Mouse (Mus musculus) embryonic stem cell, embryonic (primary cell): ENCODE measurements around the gene Stap2.

Experiments
- CTCF ChIA-PET, 4 experiments: fragments of 300-600 bp in 2 of 4; fragments of 350-600 bp in 2 of 4; sonication (Branson Sonifier 250); formaldehyde crosslinking; loops; one replicate each; lab custom pipeline; 2022; ENCODE audit warnings: inconsistent platforms in 2 of 4; lab: Charles Lee
- POLR2A ChIA-PET, 4 experiments: fragments of 300-600 bp in 2 of 4; fragments of 350-600 bp in 2 of 4; sonication (Branson Sonifier 250); formaldehyde crosslinking; loops; one replicate each; lab custom pipeline; 2022; ENCODE audit warnings: antibody characterized with exemption in 4 of 4, inconsistent platforms in 1 of 4; lab: Charles Lee

The Stap2 gene

DNA sequence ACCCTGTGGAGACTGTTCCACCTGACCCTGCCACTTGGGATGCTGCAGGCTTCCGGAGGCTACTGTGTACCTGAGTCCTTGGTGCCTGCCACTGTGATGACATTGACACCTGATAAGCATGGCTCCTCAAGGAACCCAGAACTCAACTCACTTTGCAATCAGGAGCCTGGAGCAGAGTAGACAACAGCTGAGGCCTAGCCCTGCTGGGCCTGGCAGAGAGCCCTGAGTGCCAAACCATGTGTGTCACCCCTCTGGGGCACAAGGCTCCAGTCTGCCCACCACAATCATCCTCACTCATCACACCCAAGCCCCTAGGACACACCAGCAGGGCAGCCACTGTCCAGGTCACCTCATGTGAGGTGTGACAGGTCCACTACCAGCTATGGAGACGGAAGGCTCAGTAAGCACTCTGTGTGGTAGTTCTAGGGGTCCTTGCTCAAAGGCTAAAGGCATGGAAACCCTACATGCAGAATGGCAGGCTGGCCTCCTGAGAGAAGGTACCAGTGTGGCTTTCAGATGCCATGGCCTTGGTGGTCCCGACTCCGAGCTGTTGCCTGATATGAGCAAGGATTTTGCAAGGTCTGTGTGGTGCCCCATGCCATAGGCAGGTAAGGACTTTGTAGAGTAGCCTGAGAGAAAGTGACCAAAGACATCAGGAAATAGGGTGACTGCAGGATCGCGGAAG is 15.2 kb upstream of the Stap2 start:
- ChIA-PET POLR2A (interaction anchor here in 3 of 4 experiments (0.8 to 8.7 kb wide), 11 partner anchors 9 to 58 kb away, joined by 3 to 73 read pairs (median 4); partner anchors contain the start of genes Sh3gl1 (in 2 of the 3), Chaf1a (in 1 of the 3) and Hdgfl2 (in 1 of the 3)), CTCF (interaction anchor here in 2 of 4 experiments (0.5 to 2.0 kb wide), 3 partner anchors 10 to 19 kb away, joined by 3 to 5 read pairs (median 5); no protein-coding TSS in a partner anchor)

DNA sequence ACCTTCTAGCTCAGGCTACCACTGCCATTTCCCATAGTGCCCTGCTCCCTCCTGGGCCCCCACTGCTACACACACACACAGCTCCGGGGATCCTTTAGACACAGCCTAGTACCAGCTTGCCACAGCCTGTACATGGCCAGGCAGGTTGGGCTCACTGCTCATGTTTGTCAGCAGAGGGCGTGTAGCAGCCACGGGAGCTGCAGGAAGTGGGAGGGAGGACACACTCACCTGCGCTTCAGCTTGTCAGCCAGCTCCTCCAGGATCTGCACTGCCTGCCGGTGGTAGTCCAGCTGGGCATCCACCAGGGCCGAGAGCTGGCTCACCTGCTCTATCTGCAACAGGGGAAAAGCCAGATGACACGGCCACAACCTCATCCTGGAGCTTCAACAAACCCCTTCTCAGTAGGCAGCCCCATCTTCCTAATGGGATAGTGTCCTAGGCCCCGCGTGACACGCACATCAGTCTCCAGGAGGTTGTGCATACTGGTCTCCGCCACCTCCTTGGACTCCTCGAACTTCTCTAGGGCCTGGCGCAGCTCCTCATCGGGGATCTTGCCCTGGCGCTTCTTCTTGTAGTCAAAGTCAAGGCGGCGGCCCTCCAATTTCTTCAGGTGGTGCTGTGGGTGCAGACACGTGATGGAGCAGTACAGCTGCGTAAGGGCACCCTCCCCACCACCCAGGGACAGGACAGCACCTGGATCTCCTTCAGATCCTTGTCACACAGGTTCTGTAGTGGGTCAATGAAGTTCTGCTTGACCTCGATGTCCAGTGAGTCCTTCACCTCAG is 13.2 kb upstream of the Stap2 start:
- CTCF ChIA-PET: interaction anchor here (0.5 to 2.9 kb wide), 37 partner anchors 9 to 876 kb away, joined by 3 to 39 read pairs (median 4); partner anchors contain the start of genes Sh3gl1 (in 4 of the 4), Hdgfl2 (in 2 of the 4), Chaf1a (in 1 of the 4) and Ebi3 (in 1 of the 4)
- POLR2A ChIA-PET: interaction anchor here (0.7 to 8.7 kb wide), 45 partner anchors 9 to 307 kb away, joined by 3 to 73 read pairs (median 4); partner anchors contain the start of genes Chaf1a (in 3 of the 4), Sh3gl1 (in 3 of the 4), Ubxn6 (in 2 of the 4) and Yju2 (in 2 of the 4)

DNA sequence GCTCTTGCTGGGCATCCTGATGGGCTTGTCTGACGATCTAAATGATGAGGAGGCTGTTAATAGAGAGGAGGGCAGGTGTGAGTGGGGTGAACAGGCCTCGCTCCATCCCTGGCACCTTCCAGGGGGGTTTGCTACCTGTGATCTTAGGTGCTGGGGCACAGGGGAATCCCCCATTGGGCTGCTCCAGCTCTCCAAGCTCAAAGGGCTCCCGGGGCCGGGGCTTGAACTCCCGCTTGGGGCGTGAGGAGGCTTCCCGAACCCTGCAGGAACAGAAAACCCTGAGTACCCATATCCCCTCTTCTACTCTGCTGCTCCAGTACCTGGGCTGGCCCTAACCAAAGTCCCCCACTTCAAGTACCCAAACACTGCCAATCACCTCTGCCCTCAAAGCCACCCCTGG is 12.5 kb upstream of the Stap2 start:
- ChIA-PET CTCF (interaction anchor here (0.5 to 2.9 kb wide), 31 partner anchors 8 to 877 kb away, joined by 3 to 39 read pairs (median 4); partner anchors contain the start of genes Sh3gl1 (in 3 of the 4), Hdgfl2 (in 2 of the 4), Chaf1a (in 1 of the 4) and Fsd1 (in 1 of the 4)), POLR2A (interaction anchor here (0.7 to 8.7 kb wide), 46 partner anchors 9 to 308 kb away, joined by 3 to 73 read pairs (median 4); partner anchors contain the start of genes Chaf1a (in 3 of the 4), Sh3gl1 (in 3 of the 4), Ubxn6 (in 2 of the 4) and Yju2 (in 2 of the 4))

DNA sequence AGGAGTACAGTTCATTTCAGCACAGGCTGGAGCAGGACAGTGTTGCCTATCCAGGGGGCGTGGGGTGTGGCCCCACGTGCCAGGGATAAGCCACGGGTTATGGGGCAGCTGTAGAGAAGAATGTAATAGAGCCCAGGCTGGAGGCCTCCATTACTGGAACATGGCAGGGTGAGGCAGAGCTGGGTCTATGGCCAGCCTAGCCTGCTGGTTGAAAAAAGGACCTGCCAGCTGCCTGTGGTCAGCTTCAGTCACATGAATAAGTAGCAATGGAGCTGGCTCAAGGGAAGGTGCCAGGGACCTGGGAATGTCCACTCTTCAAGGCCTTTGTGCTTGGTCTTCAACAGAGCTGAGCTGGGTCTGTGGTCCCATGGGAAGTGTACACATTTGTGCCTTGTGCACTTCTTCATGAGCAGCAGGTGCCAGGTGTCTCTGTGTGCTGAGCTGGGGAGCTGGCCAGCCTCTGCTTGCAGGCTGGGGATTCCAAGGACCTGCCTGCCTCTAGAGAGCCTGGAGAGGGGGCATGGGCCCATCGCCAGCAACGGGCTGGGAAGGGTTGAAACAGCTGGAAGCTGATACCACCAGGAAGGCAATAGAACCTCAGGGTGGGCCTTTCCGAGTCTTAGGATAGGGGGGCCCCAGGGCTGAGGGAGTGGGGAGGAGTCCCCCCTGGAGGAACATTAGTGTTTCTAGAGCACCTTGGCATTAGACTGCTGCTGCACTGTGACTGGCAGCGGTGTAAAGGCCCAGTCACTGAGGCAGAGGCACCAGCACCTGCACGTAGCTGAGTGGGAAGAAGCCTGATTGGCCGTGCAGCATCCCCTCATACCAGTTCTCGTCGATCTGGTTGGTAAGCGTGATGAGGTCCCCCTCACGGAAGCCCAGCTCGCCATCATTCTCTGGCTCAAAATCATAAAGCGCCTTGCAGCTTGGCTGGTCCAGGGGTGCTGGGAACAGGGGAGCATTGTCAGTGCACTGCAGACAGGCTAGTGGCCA is 11.7 kb upstream of the Stap2 start:
- ChIA-PET CTCF (interaction anchor here in 3 of 4 experiments (0.5 to 2.9 kb wide), 14 partner anchors 9 to 71 kb away, joined by 3 to 39 read pairs (median 5); partner anchors contain the start of genes Sh3gl1 (in 2 of the 3), Fsd1 (in 1 of the 3) and Yju2 (in 1 of the 3)), POLR2A (interaction anchor here (0.7 to 8.7 kb wide), 26 partner anchors 8 to 260 kb away, joined by 3 to 73 read pairs (median 5); partner anchors contain the start of genes Chaf1a (in 2 of the 4), Sh3gl1 (in 2 of the 4), Ebi3 (in 1 of the 4) and Hdgfl2 (in 1 of the 4))

DNA sequence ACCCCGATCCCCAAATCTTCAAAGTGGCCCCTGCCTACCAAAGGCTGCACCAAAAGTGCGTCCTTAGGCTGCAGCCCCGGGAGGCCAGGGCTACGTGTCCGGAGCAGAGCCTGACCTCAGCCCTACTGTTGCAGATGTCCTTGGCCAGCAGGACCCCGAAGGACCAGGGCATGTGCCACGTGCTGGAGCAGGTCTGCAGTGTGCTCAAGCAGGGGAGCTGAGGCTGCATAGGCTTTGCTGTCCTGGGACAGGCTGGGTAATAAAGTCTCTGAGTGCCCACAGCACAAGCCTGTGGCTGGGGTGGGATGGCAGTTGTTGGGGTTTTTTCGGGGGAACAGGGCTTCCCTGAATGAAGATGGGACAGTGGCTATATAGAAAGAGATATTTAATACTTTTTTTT is 11.0 kb upstream of the Stap2 start:
- ChIA-PET POLR2A (interaction anchor here in 3 of 4 experiments (0.8 to 8.7 kb wide), 14 partner anchors 7 to 59 kb away, joined by 3 to 73 read pairs (median 12); partner anchors contain the start of genes Chaf1a (in 2 of the 3), Sh3gl1 (in 2 of the 3) and Ubxn6 (in 1 of the 3)), CTCF (interaction anchor here in 2 of 4 experiments (0.5 to 2.9 kb wide), 3 partner anchors 8 to 49 kb away, joined by 3 to 39 read pairs (median 16); partner anchors contain the start of gene Sh3gl1 (in 1 of the 2))

DNA sequence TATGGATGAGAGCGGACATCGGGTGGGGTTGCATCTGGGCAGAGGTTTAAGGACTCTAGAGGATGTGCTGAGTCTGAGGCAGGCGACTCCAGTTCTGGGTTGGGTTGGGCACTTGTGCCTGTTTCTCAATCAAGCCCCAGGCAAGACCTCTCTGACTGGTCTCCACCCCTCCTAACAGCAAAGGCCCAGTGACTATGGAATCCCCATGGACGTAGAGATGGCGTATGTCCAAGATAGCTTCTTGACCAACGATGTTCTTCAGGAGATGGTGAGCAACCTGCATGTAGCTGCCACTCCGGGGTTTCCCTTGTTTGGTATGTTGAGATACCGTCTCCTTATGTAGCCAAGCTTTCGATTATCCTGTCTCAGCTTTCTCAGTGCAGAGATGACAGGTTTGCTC is 9.9 kb upstream of the Stap2 start:
- CTCF ChIA-PET: interaction anchor here in 3 of 4 experiments (0.7 to 1.0 kb wide), 3 partner anchors 58 to 537 kb away, joined by 3 to 5 read pairs (median 3); no protein-coding TSS in a partner anchor
- POLR2A ChIA-PET: interaction anchor here in 2 of 4 experiments (0.6 to 8.7 kb wide), 4 partner anchors 14 to 54 kb away, joined by 3 to 73 read pairs (median 47); partner anchors contain the start of gene Sh3gl1 (in 1 of the 2)

DNA sequence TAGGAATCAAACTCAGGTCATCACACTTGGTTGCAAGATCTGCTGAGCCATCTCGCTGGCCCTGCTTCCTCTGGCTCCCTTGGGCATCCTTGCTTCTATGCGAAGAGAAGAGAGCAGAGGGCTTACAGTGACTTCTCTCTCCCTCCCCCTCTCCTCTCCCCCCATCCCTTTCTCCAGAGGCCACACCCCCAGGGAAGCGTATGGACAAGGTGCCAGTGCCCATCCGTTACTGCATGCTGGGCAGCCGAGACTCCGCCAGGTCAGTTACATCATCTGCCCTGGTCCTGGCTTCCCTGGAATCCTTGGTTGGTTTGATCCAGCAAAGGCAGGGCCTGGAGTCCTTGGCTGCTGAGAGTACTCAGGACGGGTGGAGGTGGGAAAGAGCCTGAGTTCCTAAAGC is 6.1 kb upstream of the Stap2 start:
- ChIA-PET POLR2A (interaction anchor here in 3 of 4 experiments (0.6 to 5.3 kb wide), 14 partner anchors 21 to 1096 kb away, joined by 3 to 97 read pairs (median 16); partner anchors contain the start of genes Chaf1a (in 2 of the 3), Sh3gl1 (in 2 of the 3), Hdgfl2 (in 1 of the 3) and Kdm4b (in 1 of the 3)), CTCF (interaction anchor here (0.6 to 4.2 kb wide), 28 partner anchors 9 to 1337 kb away, joined by 3 to 43 read pairs (median 5); partner anchors contain the start of genes Sh3gl1 (in 3 of the 4), Chaf1a (in 1 of the 4), Ebi3 (in 1 of the 4) and Fsd1 (in 1 of the 4))

DNA sequence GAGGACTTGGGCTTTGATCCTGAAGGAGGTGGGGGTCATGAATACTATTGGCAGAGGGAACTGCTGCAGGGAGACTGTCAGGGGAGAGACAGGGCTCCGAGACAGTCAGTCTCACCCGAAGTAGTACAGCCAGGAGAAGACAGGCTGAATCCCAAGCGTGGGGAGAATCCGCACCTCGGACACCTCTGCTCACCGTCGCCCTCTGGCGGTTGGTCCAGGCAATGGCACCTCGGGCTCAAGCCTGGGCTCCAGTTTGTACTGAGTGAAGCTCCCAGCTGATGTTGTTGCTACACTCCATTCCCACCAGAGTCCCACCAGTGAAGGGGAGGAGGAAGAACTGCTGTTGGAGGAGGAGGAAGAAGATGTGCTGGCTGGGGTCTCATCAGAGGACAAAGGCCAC is 5.3 kb upstream of the Stap2 start:
- POLR2A ChIA-PET: interaction anchor here in 3 of 4 experiments (0.6 to 5.3 kb wide), 30 partner anchors 7 to 1096 kb away, joined by 3 to 97 read pairs (median 15); partner anchors contain the start of genes Chaf1a (in 2 of the 3), Sh3gl1 (in 2 of the 3), Hdgfl2 (in 1 of the 3) and Kdm4b (in 1 of the 3)
- CTCF ChIA-PET: interaction anchor here (0.6 to 4.2 kb wide), 43 partner anchors 8 to 1336 kb away, joined by 3 to 43 read pairs (median 4); partner anchors contain the start of genes Sh3gl1 (in 3 of the 4), Ebi3 (in 2 of the 4), Chaf1a (in 1 of the 4) and Fsd1 (in 1 of the 4)

DNA sequence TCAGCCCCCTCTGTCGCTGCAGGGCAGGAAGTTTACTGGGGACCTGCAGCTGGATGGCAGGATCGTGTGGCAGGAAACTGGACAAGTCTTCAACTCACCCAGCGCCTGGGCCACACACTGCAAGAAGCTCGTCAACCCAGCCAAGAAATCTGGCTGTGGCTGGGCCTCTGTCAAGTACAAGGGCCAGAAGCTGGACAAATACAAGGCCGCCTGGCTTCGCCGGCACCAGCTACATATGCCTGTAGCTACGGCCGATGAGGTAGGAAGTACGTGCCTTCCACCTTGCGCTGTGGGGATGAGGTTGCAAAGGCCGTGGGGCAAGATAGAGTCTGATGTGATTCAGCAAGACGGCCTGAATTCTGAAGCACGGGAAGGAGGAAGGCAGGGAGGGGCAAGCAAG is 4.9 kb upstream of the Stap2 start:
- ChIA-PET CTCF (interaction anchor here (0.6 to 4.2 kb wide), 52 partner anchors 8 to 526 kb away, joined by 3 to 43 read pairs (median 4); partner anchors contain the start of genes Sh3gl1 (in 3 of the 4), Chaf1a (in 2 of the 4), Dpp9 (in 1 of the 4) and Ebi3 (in 1 of the 4)), POLR2A (interaction anchor here (0.7 to 5.3 kb wide), 41 partner anchors 8 to 601 kb away, joined by 3 to 97 read pairs (median 13); partner anchors contain the start of genes Chaf1a (in 3 of the 4), Sh3gl1 (in 3 of the 4), Hdgfl2 (in 2 of the 4) and Ubxn6 (in 2 of the 4))

DNA sequence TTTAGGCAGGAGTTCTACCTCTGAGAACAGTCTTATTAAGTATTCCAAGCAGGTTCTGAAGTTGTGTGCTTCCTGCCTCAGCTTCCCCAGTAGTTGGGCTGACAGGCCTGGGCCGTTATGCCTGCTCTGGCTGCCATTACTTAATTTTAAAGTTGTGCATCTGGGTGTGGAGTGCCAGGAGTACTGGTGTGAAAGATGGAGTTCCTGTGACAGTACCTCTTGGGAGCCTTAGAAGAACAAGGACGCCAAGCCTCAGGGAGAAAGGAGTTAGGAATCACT is 4.5 kb upstream of the Stap2 start:
- ChIA-PET CTCF (interaction anchor here (0.5 to 4.2 kb wide), 54 partner anchors 8 to 526 kb away, joined by 3 to 43 read pairs (median 4); partner anchors contain the start of genes Sh3gl1 (in 3 of the 4), Chaf1a (in 1 of the 4), Dpp9 (in 1 of the 4) and Ebi3 (in 1 of the 4)), POLR2A (interaction anchor here (0.6 to 5.3 kb wide), 55 partner anchors 8 to 602 kb away, joined by 3 to 97 read pairs (median 9); partner anchors contain the start of genes Sh3gl1 (in 4 of the 4), Chaf1a (in 3 of the 4), Hdgfl2 (in 3 of the 4) and Yju2 (in 3 of the 4))

DNA sequence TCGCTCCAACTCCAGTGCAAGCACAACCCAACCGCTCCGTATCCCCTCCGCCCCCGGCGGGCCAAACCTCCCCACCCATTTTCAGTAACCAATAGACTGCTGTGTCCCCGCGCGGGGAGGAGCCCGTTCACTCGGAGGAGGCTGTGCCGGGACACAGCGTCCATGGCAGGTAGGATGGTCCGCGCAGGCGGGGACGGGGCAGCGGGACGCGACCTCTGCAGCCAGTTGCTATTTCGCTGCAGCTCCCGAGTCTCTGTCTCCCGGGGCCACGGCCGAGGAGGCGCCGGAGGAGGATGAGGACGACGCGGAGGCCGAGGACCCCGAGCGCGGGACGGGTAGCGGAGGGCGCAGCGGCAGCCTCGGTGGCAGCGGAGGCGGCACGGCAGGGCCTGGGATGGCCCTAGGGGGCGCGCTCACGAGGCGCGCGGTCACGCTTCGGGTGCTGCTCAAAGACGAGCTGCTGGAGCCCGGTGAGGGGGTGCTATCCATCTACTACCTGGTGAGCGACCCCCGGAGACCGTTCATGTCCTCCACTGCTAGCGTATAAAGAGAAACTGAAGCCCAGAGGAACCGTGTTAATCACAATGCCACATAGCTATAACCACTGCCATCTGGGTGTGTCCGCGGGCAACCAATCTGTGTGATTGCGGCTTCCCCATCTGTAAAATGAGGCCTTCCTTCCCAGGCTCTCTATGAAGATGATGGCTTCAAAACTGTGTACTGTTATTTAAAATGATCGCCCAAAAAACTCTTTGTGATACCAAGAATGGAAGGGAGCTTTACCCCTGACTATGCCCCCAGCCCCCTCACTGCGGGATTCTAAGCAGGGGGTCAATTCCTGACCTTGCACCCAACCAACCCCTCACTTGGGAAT is 3.9 kb upstream of the Stap2 start:
- ChIA-PET POLR2A (interaction anchor here (0.6 to 5.3 kb wide), 81 partner anchors 8 to 602 kb away, joined by 3 to 97 read pairs (median 5); partner anchors contain the start of genes Sh3gl1 (in 4 of the 4), Chaf1a (in 3 of the 4), Hdgfl2 (in 3 of the 4) and Yju2 (in 3 of the 4)), CTCF (interaction anchor here (0.5 to 4.2 kb wide), 65 partner anchors 8 to 525 kb away, joined by 3 to 43 read pairs (median 4); partner anchors contain the start of genes Sh3gl1 (in 4 of the 4), Chaf1a (in 1 of the 4), Dpp9 (in 1 of the 4) and Ebi3 (in 1 of the 4))

DNA sequence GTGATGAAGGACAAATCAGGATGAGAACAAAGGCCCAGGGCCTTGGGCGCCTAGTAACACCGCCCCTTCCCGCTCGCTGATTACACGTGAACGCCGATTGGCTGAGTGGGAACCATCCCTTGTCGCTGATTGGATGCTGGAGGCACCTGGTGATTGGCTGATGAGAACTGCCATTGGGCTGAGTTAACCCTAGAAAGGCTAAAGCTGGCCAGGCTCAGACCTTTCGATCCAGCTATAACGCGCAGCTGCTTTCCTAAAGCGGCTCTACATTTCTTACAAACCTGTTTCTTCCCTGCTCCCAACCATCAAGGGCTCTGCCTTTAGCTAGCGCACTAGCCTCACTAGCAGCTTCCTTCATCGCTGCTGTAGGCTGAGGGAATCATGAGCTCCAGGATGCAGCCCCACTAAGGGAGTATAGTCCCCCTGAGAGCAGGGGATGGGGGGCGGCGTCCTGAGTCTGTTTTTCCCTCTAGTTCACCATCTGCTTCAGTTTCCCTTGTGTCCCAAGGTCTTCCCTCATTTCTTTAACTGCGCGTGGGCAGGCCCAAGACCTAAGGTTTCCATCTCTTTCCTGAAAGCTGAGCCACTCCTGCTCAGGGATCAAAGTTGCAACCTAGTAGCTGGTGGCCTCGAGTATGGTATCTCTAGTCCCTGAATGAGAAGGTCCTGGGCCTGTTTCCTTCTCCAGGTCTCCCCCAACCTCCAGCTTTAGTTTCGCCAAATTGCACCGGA is 3.1 kb upstream of the Stap2 start:
- ChIA-PET POLR2A (interaction anchor here (0.6 to 5.3 kb wide), 78 partner anchors 8 to 538 kb away, joined by 3 to 97 read pairs (median 5); partner anchors contain the start of genes Sh3gl1 (in 4 of the 4), Yju2 (in 4 of the 4), Hdgfl2 (in 3 of the 4) and Chaf1a (in 2 of the 4)), CTCF (interaction anchor here (0.6 to 4.2 kb wide), 41 partner anchors 8 to 342 kb away, joined by 3 to 43 read pairs (median 4); partner anchors contain the start of genes Sh3gl1 (in 4 of the 4), Chaf1a (in 1 of the 4), Hdgfl2 (in 1 of the 4) and Kdm4b (in 1 of the 4))
